Mouse (Mus musculus) cerebellum, adult 2 months (tissue): ENCODE data around the gene Acbd6. TPM values are rescaled to one million over a fixed set of nuclear protein-coding genes. Genes with fewer than 3 reads are reported as not detected.

Experiments
- DNase-seq, 2 experiments: peaks; one replicate each; pipeline ENCODE4 v3.0.0; 2021
- H3K27ac ChIP-seq: fragments of 200-500 bp; 2 replicates; pipeline ENCODE4 v1.5.1; 2012; ENCODE audit warnings: low read length, control low read depth, inconsistent platforms; ENCODE audit not compliant: insufficient read depth
- H3K27me3 ChIP-seq: fragments of 200-500 bp; 2 replicates; pipeline ENCODE4 v1.6.1; 2012; ENCODE audit warnings: inconsistent platforms, mild to moderate bottlenecking, low read length, moderate library complexity; ENCODE audit not compliant: control insufficient read depth, insufficient read depth
- H3K4me1 ChIP-seq: fragments of 200-500 bp; 2 replicates; pipeline ENCODE4 v1.6.1; 2011; ENCODE audit warnings: low read length; ENCODE audit not compliant: control insufficient read depth, insufficient read depth
- H3K4me3 ChIP-seq: fragments of 200-500 bp; replicated peaks from 2 replicates; pipeline ENCODE3; 2011; ENCODE audit warnings: mild to moderate bottlenecking, low read depth, low read length, control low read depth; ENCODE audit not compliant: insufficient read depth
- CTCF ChIP-seq: fragments of 200-500 bp; IDR thresholded peaks from 2 replicates; pipeline ENCODE4 v1.5.1; 2011; ENCODE audit warnings: low read depth, mild to moderate bottlenecking, control low read depth, low read length, moderate library complexity, borderline replicate concordance; ENCODE audit not compliant: insufficient read depth
- POLR2A ChIP-seq: fragments of 200-500 bp; IDR thresholded peaks from 2 replicates; pipeline ENCODE4 v1.6.1; 2011; ENCODE audit warnings: low read length, control low read depth, borderline replicate concordance; ENCODE audit not compliant: insufficient read depth
- WGBS: fragments of 180-500 bp; shearing (Covaris S2); methylation state at CpG from one replicate; pipeline ENCODE4 v1.1.7; 2018; 5-methylcytosine and 5-hydroxymethylcytosine counted together
- polyA plus RNA-seq: library from polyadenylated mRNA; depleted of rRNA; stranded (reverse); fragments of >200 nt; gene quantifications from 2 replicates; pipeline ENCODE4 v1.2.3, GENCODE M21; 2012

Acbd6 gene
- polyA plus RNA-seq, 1 experiment: 85.0 TPM

GRCm38 (mm10) chr1:155604706-155605105, 46.8 kb downstream of the Acbd6 start:
- Histone ChIP-seq H3K27me3 (no peaks in the 10 kb centered on the region), H3K27ac (no peak overlapping the region), H3K4me3 (no peak overlapping the region), H3K4me1 (no peaks in the 10 kb centered on the region)
- no peak for DNase-seq
- 94% methylated on average over 1 of the region's 1 CpGs for WGBS
- TF ChIP-seq POLR2A: no peak
- TF ChIP-seq CTCF: no peak

- no peaks in the 10 kb centered on the region for H3K27me3 ChIP-seq
- no peak overlapping the region for H3K27ac ChIP-seq
- WGBS: 61% methylated on average over 11 of the region's 11 CpGs
- H3K4me1 ChIP-seq: no peaks in the 10 kb centered on the region
- DNase-seq: no peak
- TF ChIP-seq CTCF (no peak), POLR2A (no peak)
- H3K4me3 ChIP-seq: no peak overlapping the region
These were observed 47.7 kb downstream of the Acbd6 start for GRCm38 (mm10) chr1:155605391-155606155.

- Histone ChIP-seq H3K4me1 (no peaks in the 10 kb centered on the region), H3K27me3 (no peaks in the 10 kb centered on the region), H3K27ac (no peak overlapping the region), H3K4me3 (no peak overlapping the region)
- no peak for DNase-seq
- TF ChIP-seq CTCF (no peak), POLR2A (no peak)
- 82% methylated on average over 8 of the region's 8 CpGs for WGBS
These were observed 48.2 kb downstream of the Acbd6 start for GRCm38 (mm10) chr1:155606156-155606531.

- WGBS: 59% methylated on average over 4 of the region's 4 CpGs
These were observed 50.6 kb downstream of the Acbd6 start for GRCm38 (mm10) chr1:155608524-155608923.

GRCm38 (mm10) chr1:155614426-155614825, 56.5 kb downstream of the Acbd6 start:
- WGBS: 54% methylated on average over 2 of the region's 2 CpGs

More at GRCm38 (mm10) chr1:155608524-155608923, 50.6 kb downstream of the Acbd6 start:
- TF ChIP-seq POLR2A (no peak), CTCF (no peak)
- no peak overlapping the region for H3K4me3 ChIP-seq
- no peak for DNase-seq
- no peak overlapping the region for H3K27ac ChIP-seq
- no peaks in the 10 kb centered on the region for H3K4me1 ChIP-seq
- no peaks in the 10 kb centered on the region for H3K27me3 ChIP-seq

GRCm38 (mm10) chr1:155621075-155621474, 63.2 kb downstream of the Acbd6 start:
- Histone ChIP-seq H3K27me3 (no peaks in the 10 kb centered on the region), H3K4me1 (no peaks in the 10 kb centered on the region), H3K27ac (no peak overlapping the region), H3K4me3 (no peak overlapping the region)
- no peak for DNase-seq
- 87% methylated on average over 6 of the region's 6 CpGs for WGBS
- no peak for TF ChIP-seq POLR2A
- TF ChIP-seq CTCF: no peak

More at GRCm38 (mm10) chr1:155614426-155614825, 56.5 kb downstream of the Acbd6 start:
- Histone ChIP-seq H3K4me3 (no peak overlapping the region), H3K27me3 (no peaks in the 10 kb centered on the region), H3K27ac (no peak overlapping the region), H3K4me1 (no peaks in the 10 kb centered on the region)
- TF ChIP-seq CTCF (no peak; the same call in 1 of the 2 replicates), POLR2A (no peak)
- no peak for DNase-seq

GRCm38 (mm10) chr1:155623192-155623591, 65.3 kb downstream of the Acbd6 start:
- no peaks in the 10 kb centered on the region for H3K27me3 ChIP-seq
- H3K4me3 ChIP-seq: no peak overlapping the region
- no peak for TF ChIP-seq CTCF
- TF ChIP-seq POLR2A: no peak
- DNase-seq: no peak
- no peak overlapping the region for H3K27ac ChIP-seq
- H3K4me1 ChIP-seq: no peaks in the 10 kb centered on the region
- WGBS: 97% methylated on average over 8 of the region's 8 CpGs

GRCm38 (mm10) chr1:155627746-155628145, 69.8 kb downstream of the Acbd6 start:
- 93% methylated on average over 2 of the region's 2 CpGs for WGBS
- no peak for DNase-seq

More at GRCm38 (mm10) chr1:155627746-155628145, 69.8 kb downstream of the Acbd6 start:
- no peak overlapping the region for H3K27ac ChIP-seq
- H3K27me3 ChIP-seq: no peaks in the 10 kb centered on the region
- H3K4me1 ChIP-seq: no peaks in the 10 kb centered on the region
- TF ChIP-seq POLR2A (no peak), CTCF (no peak)
- no peak overlapping the region for H3K4me3 ChIP-seq
